Mouse (Mus musculus) spleen, adult 18-20 months (tissue): ENCODE data around the gene Fam131c.

Experiments
- DNase-seq, 2 experiments: peaks; one replicate each; pipeline ENCODE4 v3.0.0; 2022; ENCODE audit warnings: mixed read lengths in 2 of 2

The Fam131c gene

DNA sequence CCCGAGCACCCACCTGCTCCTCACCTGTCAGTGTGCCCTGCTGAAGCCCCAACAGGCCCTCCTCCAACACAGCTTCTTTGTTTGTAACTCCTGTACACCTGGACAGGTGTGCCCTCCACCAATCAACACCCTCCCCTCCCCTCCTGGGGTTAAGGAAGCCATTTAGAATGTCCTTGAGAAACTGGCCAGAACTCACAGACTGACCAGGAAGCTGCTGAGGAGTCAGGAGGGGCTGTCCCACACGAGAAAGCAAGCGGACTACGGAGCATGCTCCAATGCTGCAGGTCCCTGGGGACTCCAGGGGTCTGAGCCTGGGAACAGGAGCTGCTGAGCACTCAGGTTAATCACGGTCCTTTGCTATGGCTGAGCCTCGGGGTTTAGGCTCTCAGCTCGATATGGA is 47.9 kb downstream of the Fam131c start, which contains the start of gene Clcnkb:
Clcnkb (minus strand) TSS at position 91 of the 400 bp plus-strand sequence.
- no peak for DNase-seq

DNA sequence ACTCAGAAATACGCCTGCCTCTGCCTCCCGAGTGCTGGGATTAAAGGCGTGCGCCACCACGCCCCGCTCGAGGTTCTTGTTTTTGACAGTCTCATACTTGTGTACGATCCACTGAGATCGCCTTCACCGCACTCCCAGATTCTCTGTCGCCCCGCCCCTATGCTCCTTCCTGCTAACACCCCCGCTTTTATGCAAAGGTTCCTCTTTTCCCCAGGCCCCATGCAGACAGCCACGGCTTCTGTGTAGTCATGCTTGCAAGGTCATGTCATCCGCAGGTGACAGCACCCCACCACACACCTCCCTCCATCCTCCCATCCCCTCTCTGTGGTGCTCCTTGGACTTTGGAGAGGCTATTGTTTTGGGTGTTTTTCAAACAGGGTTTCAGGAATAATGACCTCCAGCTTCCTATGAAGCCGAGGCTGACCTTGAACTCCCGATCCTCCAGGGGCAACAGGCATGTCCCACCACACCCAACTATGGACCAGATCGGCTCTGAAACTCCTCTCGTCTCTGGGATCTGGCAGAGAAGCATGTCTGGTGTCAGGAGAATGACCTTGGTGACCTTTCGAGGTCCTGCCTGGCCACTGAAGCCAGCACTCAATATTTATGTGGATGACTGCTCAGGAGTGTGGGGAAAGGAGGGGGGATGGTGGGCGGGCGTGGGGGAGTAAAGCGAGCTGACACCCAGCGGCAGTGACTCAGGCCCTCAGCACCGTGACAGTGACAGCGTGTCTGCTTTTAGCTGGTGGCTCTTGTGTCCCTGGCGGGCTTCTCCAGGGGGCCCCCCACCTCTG is 51.6 kb downstream of the Fam131c start:
- peak; percentile 58 to 61 for DNase-seq

DNA sequence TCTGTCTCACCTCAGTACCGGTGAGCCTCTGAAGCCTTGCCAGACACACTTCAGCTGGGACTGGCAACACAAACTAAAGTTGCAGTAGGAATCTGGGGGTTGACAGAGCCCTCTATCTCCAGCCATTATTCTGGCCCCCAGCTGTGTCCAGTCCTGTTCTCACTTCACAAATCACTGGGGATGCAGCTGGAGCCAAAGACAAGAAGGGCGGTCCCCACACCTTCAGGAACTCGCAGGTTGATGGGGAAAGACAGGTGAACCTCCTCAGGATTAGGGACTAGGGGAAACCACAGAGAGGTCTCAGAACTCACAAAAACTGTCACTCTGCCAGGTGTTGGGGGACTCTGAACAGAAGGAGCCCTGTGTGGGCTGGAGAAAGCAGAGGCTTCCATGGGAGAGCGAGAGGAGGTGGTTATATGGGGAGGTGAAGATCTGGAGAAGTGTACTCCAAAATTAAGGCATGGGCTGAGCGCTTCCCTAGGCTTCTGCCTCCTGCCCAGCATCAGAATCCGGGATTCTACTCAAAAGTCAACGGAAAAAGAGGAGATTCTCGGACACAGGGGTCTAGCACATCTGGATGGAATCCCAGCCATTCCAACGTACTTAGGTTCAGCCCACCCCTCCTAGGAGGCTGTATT is 52.3 kb downstream of the Fam131c start, which contains the start of gene Hspb7:
Hspb7 (plus strand) TSS at position 588 of the 638 bp plus-strand sequence.
- DNase-seq, result no peak

DNA sequence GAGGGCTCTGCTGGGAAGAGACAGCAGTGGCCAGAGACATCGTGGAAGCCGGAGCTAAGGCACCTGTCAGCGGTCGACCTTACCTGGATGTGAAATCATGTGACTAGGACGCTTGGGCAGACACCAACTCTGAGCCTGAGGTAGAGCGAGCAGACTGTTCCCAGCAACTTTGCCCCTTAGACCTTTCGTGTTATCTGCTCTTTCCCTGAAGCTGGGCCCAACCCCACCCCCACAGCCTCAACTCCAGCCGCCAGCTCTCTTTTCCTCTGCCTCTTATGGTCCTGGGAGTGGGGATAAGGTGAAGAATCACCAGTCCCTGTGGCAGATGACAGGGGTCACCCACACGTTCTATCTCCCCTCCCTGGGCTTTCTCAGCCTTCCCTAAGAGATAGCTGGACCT is 52.9 kb downstream of the Fam131c start:
- DNase-seq, result no peak

DNA sequence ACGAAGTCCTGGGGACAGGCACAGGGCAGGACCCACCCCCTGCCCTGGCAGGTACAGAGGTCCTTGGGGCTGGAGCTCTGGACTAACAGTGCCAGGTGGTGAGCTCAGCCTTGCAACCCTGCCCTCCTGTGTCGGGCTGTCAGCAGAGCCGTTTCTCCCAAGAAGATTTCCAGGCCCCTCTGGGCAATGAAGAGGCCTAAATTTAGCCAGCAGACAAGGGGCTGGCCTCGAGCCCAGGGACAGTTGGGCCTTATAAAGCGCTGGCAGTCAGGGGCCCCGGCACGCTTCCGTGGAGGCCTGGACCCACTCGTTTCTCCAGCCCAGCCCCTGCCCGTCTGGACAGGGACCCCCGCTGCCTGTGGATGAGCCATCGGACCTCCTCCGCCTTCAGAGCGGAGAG is 53.4 kb downstream of the Fam131c start:
- DNase-seq, result no peak

DNA sequence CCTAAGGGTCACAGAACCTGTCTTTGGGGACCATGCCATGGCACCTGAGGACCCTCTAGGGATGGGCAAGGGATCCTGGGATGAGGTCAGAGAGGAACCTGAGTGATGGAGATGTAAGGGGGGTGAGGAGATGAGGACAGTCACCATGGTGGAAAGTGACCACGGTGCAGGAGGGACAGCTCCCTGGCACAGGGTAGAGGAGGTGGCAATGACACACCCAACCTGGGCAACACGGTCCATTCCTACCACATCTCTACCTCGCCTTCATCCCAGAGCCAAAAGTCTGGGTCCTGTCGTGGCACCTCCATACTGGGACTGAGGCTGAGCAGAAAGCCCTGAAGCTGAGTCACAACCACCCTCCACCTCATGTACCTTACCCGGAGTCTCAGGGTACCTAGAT is 54.8 kb downstream of the Fam131c start:
- no peak for DNase-seq

DNA sequence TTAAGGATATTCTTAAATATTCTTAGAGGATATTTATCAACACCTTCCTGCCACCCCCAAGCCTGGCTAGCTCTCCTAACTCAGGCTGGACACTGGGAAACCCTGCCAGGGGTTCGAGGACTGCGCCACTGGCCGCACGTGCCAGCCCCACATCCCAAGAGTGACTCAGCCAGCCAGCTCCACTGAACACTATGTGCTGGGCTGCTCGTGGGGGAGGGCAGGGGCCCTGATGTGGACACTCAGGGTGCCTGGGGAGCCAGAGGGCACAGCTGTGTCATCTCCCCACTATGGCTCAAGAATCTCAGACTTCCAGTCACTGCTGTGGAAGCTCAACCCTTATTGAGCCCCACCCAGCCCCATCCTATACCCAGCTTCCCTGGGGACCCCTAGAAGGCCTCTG is 55.3 kb downstream of the Fam131c start:
- no peak for DNase-seq

DNA sequence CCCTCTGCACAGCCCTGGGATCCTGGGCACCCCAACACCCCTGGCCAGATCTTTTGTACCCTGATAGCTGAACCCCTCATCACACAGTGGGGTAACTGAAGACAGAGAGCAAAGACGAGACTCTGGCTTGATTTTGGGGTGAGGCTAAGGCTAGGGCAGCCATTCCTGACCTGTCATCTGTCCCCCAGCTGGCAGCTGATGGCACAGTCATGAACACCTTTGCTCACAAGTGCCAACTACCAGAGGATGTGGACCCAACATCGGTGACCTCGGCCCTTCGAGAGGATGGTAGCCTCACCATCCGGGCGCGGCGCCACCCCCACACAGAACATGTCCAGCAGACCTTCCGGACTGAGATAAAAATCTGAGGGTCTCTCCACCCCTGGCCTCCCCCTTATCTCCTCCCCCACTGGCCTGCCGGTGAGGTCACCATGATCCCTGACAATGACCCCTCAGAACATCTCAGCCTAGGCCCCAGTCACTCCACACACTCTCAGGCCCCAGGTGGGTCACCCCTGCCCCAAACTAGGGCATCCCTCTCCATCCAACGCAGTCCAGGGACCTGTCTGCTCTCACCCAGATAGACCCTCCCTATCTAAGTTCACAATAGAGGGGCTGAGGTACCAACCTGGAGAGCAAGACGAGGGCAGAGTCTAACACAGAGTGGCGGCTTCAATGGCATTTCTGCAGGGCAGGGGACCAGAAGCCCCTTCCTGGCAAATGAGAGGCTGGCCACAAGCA is 55.8 kb downstream of the Fam131c start:
- no peak for DNase-seq

DNA sequence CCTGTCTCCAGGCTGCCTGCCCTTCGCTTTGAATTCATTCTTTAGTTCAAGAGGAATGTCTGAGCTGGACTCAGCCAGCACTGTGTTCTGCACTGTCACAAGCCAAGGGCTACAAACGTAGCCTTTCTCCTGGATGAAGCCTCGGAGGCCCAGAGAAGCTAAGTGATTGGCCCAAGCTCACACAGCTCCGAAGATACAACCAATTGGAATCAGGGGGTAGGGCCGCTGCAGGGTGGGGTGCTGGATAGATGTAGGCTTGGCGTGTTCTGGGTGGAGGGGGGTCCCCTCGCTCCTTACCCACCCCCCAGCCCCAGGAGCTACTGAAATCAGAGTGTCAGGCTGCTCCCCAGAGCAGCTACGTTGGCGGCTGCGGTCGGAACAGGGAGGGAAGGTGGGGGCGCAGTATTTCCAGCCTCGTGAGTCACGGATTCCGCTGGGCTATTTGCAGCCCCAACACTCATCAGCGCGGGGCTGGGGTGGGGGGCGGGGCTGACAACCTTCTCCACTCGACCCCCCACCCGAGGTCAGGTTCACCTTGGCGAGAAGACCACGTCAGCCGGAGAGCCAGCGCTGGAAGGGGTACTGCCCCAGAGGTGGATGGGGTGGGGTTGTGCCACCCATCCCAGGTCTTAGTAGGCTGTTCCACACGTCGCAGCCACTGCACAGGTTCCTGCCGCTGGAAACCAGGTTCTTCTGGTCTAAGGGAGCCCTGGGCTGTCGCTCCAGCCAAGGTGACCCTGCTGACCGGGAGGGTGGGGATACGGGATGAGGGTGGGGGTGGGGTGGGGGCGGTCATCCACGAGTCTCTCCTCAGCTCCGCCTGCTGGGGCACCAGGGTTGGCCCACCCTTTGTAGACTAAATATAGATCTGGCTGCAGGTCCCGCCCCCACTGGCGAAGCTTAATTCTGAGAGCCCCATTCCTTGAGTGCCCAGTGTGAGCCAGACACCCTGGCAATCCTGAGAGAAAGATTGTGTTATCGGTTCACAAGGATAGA is 57.8 kb downstream of the Fam131c start:
- DNase-seq, result peak; percentile 32 to 35

DNA sequence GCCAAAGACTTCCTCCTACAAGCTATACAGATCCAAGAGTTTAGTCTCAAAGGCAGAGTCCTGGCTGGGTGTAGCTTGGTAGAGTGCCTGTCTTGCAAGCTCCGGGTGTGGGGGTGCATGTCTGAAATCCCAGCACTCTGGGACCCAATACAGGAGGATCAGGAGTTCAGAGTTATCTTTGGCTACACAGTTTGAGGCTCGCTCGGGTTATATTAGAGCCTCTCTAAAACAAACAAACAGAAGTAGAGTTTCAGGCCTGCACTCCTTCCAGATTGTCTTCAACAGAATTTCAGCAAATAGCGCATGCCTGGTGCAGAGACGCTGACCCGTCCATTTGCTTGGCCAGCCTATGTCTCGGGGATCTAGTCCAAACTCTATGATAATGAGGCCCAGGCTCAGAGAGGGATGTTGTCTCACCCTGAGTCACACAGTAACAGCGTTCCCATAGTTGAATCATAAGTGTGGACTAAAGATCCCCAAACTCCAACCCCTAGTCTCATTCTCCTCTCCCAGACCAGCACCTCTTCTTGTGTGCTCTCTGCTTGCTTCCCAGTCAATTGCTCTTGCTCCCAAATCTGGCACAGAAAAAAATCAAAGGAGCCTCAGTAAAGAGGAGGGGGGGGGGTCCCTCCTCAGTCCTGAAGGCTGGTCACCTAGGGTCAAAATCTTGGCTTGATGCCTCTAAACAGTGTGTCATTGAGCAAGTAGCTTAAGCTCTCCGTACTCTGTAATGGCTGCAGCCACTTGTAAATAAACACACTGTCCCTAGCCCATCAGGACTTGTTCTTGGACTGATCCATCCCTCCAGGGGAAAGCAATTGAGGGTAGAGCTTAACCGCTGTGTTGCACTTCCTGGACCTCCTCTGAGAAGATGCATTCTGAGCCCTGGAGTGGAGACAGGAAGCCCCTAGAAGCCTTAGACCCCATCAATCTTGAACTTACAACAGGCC is 59.1 kb downstream of the Fam131c start:
- no peak for DNase-seq

DNA sequence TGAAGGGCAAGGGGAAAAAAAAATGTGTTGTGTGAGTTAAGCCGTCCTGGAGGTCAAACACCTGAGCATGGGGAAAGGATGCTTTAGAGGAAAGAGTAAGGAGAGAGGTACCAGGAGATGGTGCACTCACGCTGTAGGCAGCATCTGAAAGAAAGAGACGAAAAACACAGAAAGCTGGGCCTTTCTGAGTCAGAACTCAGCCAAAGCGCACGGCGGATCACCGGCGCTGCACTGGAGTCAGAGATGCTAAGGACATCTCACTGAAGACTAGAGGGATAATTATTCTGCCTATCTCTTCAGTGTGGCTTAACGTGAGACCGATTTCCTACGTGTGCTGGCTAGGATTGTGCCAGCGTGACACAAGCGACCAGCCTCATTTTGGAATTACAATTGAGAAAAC is 59.9 kb downstream of the Fam131c start:
- no peak for DNase-seq

DNA sequence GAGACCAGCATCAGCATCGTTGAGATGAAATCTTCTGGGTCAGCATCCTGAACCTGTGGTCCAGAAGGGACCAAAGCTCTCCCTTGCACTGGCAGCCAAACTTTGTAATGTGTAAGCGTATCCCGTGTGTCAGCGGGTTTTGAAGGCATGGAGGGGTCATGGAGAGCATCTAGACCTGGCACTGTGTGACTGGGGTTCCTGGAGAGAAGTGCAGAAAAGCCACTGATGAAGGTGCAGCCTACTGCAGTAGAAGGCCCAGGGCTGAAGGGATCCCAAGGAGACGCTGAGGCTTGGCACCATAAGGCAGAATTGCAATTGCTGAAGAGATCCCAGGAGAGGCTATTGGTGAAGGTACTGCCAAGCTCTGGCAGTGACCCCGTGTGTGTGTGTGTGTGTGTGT is 61.4 kb downstream of the Fam131c start:
- DNase-seq, result no peak

DNA sequence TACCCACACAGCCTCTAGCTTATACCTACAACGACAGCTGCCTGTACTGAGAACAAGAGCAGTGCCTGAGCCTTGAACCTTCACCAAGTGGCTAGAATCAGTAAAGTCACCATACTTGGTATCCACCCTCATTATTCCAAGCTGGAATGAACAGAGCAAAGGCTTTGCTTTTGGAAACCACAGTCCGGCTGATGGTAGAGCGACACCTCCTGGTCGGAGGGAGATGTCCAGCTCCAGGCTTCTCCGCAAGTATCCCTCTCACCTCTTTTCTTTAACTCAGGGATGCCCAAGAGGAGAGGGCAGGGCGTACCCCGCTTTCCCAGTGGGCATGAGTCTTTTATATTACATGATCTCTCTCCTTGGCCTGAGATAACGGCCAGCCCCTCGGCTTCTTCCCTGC is 61.8 kb downstream of the Fam131c start:
- no peak for DNase-seq

DNA sequence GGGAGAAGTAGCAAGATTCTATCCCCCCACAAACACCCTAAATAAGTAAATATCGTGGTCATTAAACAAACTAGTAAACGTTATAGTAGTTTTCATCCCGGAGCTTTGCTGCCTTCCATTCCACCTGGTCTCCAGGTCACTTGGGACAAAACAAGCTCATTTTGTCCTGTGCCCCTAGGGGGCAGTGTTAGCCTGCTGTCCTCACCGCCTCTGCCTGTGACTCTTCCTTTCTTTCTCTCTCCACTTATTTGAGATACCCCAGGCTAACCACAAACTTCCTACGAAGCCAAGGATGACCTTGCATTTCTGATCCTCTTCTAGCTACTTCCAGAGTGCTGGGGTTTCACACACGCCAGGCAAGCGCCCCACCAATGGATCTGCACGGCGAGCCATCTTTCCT is 63.0 kb downstream of the Fam131c start:
- DNase-seq, result peak; percentile 48 to 74

DNA sequence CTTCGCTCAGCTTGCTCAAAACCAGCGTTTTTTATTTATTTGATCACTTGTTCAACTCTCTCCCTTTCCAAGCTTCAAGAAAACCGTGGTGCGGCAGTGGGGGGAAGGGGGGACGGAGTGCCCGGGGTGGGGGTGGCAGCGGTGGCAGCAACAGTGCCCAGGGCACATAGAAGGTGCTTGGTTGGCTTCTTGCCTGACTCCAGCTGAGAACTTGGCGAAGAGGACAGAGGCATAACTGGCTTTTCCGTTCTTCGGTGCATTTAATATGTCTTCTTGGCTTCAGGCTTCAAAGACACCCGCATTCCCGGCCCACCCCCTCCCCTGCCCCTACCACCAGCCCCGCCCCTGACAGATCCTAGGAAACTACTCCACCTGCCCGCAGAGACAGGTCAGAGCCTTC is 64.6 kb downstream of the Fam131c start:
- DNase-seq, result no peak

DNA sequence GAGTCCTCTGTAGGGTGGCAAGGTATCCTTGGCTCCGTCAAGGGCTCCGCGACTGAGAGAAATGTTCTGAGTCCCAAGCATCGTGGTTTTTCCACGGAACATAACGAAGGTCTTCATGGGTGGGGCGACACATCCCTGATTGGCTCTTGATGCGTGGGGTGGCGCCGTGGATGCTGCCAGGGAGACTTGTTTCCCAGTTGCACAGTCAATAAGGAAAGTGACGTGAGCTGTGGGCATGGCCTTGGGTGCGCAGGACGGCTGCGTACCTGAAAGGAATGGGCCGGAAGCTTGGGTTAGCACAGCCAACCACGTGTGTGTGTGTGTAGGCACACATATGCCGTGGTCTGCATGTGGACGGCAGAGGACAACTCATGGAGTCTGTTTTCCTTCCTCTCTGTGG is 65.2 kb downstream of the Fam131c start:
- no peak for DNase-seq
